Mouse (Mus musculus) v-Abl transformed pro-B cells (cell line): ENCODE results near the gene A930009A15Rik.

Experiments used
- in situ Hi-C, 2 experiments: fragments of 400-800 bp; cut with MboI; formaldehyde crosslinking; loops; one replicate each; pipeline ENCODE4 v1.15.1; 2025; ENCODE audit not compliant: unreplicated experiment in 2 of 2

A930009A15Rik gene

GRCm38 (mm10) chr10:115579494-115579893, 9.7 kb downstream of the A930009A15Rik start:
- in situ Hi-C loops: no loop called here

GRCm38 (mm10) chr10:115581971-115582370, 12.2 kb downstream of the A930009A15Rik start:
- in situ Hi-C loops: no loop called here

GRCm38 (mm10) chr10:115583071-115583470, 13.3 kb downstream of the A930009A15Rik start:
- in situ Hi-C loops: no loop called here

- in situ Hi-C loops: no loop called here
These were observed 14.9 kb downstream of the A930009A15Rik start for GRCm38 (mm10) chr10:115584656-115585055.

- in situ Hi-C loops: no loop called here
These were observed 15.9 kb downstream of the A930009A15Rik start for GRCm38 (mm10) chr10:115585491-115586245.

GRCm38 (mm10) chr10:115586246-115587231, 16.8 kb downstream of the A930009A15Rik start:
- in situ Hi-C loops: no loop called here

GRCm38 (mm10) chr10:115587301-115587969, 17.6 kb downstream of the A930009A15Rik start, which contains the start of gene Lgr5:
TSS of gene Lgr5 (minus strand) at chr10:115587780.
- in situ Hi-C loops: no loop called here

- in situ Hi-C loops: no loop called here
These were observed 18.2 kb downstream of the A930009A15Rik start for GRCm38 (mm10) chr10:115587979-115588378.

GRCm38 (mm10) chr10:115593221-115593620, 23.4 kb downstream of the A930009A15Rik start:
- in situ Hi-C loops: no loop called here

GRCm38 (mm10) chr10:115593651-115594050, 23.9 kb downstream of the A930009A15Rik start:
- in situ Hi-C loops: no loop called here

- in situ Hi-C loops: no loop called here
These were observed 26.0 kb downstream of the A930009A15Rik start for GRCm38 (mm10) chr10:115595748-115596147.

GRCm38 (mm10) chr10:115617456-115618287, 47.9 kb downstream of the A930009A15Rik start:
- in situ Hi-C loops: loop anchor here (5.0 to 10.0 kb wide), 5 partner anchors 210 to 430 kb away; partner anchors contain the start of gene Tph2 (in 1 of the 2)

- in situ Hi-C loops: loop anchor here (5.0 to 10.0 kb wide), 5 partner anchors 211 to 431 kb away; partner anchors contain the start of gene Tph2 (in 1 of the 2)
These were observed 48.6 kb downstream of the A930009A15Rik start for GRCm38 (mm10) chr10:115618288-115618856.

GRCm38 (mm10) chr10:115623481-115623880, 53.7 kb downstream of the A930009A15Rik start:
- in situ Hi-C loops: no loop called here

GRCm38 (mm10) chr10:115623956-115624671, 54.3 kb downstream of the A930009A15Rik start:
- in situ Hi-C loops: no loop called here

GRCm38 (mm10) chr10:115624957-115625356, 55.2 kb downstream of the A930009A15Rik start:
- in situ Hi-C loops: no loop called here

- in situ Hi-C loops: no loop called here
These were observed 56.9 kb downstream of the A930009A15Rik start for GRCm38 (mm10) chr10:115626678-115627077.
